Mouse (Mus musculus): ENCODE measurements at regions not wholly inside any gene's neighbourhood (a gene's known extent, or its start where the extent isn't known, plus 50 kb on each side); places are given as distances from the start of the nearest gene placed in this dataset.

DNA sequence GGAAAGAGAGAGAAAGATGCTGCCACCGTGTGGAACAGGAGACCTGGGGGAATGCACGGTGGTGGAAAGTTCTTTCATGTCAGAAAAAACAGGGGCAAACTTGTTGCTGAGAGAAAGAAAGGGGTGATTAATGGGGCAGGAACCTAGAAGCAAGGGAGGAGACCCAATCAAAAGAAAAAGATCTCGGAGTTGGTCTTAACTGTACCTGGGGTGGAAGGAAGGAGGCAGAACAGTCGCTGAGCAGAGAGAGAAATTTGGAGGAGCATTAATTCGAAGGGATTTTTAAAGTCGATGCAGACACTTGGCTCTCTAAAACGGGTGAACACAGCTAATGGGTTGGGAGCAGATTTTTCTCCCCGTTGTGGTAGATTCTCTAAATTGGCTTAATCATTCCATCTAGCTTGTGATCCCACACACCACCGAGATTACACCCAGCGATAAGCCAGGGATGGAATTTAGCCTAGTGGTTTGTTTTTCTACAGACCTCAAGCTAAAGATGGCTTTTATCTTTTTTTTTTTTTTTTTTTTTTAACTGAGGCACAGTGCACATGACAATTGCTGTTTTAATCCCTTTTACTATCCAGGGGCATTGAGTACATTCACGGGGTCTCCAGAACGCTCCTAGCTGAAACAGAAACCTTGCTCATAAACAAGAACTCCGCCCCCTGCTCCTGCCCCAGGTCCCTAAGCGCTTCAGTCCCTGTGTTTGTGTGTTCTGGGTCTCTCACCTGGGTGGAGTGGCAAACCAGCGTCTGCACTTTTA lies 73.1 kb upstream of the Cpm start:
- DNase-seq (ENCODE audit: low spot score): no peak

GRCm38 (mm10) chr10:117555542-117555941 lies 73.8 kb upstream of the Cpm start:
- DNase-seq (ENCODE audit: low spot score): no peak

GRCm38 (mm10) chr10:117555044-117555443 lies 74.3 kb upstream of the Cpm start:
- no peak for DNase-seq (ENCODE audit: low spot score)

GRCm38 (mm10) chr10:117554533-117554932 lies 74.8 kb upstream of the Cpm start:
- no peak for DNase-seq (ENCODE audit: low spot score)

DNA sequence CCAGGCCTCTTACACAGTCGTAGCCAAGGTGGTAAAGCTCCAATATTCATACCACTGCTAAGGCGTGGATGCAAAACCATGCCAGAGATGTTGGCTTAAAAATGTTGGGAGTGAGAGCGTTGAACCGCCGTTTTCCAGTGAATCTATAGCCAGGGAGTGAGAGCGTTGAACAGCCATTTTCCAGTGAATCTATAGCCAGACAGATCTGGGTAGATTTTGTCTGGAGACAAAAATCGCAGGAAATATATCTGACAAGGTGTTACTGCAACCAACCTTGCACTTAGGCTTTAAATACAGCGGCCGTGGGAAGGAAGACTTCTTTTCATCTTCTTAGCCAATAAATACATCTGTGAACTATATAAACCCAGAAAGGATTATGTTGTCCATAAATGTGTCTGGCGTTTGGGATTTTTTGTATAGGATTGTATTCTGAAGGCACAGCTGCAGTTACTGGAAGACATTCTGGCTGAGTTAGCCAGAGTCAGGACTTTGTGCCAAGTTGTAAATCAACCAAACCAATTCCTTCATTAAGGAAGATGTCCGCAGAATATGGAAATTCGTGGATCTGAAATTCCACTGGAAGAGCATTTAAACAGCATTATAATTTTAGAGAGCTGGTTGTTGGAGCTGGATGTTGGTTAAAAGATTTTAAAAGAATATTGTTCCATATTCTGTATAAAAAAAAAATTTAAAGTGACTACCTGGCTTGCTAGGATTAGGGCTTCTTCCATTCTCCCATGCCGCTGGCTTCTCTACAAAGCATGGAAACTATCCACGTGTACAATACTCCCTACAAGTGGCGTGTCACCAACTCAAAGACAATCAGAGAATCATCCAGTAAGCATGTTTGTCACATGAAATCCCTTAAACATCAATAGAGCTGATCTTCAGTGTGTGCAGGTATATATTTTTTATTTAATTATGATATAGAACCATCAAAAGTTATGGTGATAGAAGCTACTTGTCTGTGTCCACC lies 75.8 kb upstream of the Cpm start:
- no peak for DNase-seq (ENCODE audit: low spot score)

- DNase-seq (ENCODE audit: low spot score): no peak
Observed at GRCm38 (mm10) chr10:117552049-117552652, 77.1 kb upstream of the Cpm start.

DNA sequence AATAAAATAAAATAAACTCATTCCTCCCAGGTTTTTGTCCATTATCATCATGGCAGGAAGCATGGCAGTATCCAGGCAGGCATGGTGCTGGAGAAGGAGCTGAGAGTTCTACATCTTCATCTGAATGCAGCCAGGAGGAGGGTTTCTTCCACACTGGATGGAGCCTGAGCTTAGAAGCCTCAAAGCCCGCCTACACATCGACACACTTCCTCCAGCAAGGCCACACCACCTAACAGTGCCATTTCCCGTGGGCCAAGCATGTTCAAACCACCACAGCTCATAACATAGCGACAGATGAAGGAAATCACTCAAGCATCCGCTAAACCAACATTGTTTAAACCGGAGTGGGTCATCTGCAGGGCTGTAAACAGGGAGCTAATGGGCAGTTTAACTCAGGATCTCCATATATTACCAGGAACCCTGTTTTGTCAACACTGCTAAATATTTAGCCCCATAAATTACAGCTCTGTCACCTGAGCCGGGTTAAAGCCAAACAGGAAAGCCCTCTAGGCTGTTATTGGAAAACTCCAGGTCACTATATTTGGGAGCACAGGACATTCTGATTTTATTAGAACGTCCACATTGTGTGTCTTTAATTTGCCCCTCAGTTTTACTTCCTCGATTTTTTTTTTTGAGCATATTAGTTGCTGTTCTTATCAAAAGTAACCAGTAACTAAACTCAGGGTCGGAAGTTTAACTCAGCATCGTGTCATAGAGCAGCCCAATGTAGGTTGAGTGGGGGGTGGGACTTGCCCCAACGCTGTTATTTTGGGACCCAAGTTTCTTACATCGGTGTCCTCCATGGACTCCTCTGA lies 77.9 kb upstream of the Cpm start:
- no peak for DNase-seq (ENCODE audit: low spot score)

DNA sequence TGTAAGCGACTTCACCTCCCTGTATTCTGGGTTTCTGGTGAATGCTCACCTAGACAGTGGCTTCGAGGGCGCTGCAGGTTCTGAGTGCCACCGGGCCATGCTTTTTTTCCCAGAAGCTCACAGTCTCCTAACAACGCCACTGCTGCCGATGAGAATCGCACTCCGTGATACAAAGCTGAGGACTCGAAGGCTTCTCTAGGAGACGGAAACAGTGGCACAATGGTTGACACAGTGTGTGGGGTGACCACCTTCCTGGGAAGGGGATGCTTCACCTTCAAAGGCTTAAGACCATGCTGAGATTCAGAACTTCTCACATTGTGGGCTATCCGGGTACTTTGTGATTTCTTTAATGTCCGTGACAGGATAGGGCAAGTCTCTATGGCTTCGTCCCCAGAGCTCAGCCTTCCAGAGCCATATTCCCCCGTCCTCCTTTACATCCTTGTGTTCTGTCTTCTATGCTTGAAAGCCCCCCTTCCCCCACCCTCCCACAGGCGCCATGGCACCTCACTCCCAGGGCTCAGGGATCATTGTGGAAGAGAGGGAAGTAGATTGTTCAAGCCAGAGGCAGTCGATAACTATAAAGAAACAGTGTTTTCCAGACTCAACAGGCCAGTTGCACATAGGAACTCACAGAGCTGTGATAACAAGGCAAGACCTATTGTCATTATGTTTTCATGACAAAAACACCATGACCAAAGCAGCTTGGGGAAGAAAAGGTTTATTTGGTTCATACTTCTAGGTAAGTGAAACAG lies 79.3 kb upstream of the Cpm start:
- no peak for DNase-seq (ENCODE audit: low spot score)

- no peak for DNase-seq (ENCODE audit: low spot score)
Observed at GRCm38 (mm10) chr10:117549506-117549830, 79.8 kb upstream of the Cpm start.

- no peak for DNase-seq (ENCODE audit: low spot score)
Observed at GRCm38 (mm10) chr10:117548775-117549505, 80.4 kb upstream of the Cpm start.

GRCm38 (mm10) chr10:117548262-117548661 lies 81.0 kb upstream of the Cpm start:
- DNase-seq (ENCODE audit: low spot score): no peak

- no peak for DNase-seq (ENCODE audit: low spot score)
Observed at GRCm38 (mm10) chr10:117547275-117547674, 82.0 kb upstream of the Cpm start.

- no peak for DNase-seq (ENCODE audit: low spot score)
Observed at GRCm38 (mm10) chr10:117545842-117546631, 83.3 kb upstream of the Cpm start.

GRCm38 (mm10) chr10:117544680-117545546 lies 84.4 kb upstream of the Cpm start:
- DNase-seq (ENCODE audit: low spot score): no peak

DNA sequence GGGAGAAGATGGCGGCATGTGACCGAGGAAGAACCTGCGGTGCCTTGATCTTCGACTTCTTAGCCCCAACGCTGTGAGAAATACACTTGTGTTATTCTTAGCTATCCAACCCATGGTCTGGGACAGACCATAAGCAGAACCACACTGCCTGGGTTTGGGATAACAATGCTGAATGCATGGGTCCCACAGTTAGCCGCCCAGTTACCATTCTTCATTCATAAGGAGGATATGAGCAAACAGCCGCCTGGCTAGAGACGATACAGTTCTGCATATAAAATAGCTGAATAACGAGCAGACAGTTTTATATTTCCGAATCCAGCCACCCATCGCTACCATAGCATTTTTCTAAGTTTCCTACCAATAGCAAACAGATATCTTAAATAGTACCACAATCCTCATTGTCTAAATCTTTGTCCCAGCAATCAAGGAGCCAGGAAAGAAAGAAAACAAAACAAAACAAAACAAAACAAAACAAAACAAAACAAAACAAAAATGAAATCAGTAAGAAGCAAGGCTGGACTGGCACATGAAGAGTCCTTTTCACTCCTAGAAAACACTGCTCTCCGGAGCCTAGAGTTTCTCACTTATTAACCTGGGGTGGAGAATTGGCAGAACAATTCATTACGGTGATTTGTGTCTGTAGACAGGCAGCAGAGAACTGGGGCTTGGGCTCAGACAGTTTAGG lies 85.2 kb upstream of the Cpm start:
- DNase-seq (ENCODE audit: low spot score): no peak

DNA sequence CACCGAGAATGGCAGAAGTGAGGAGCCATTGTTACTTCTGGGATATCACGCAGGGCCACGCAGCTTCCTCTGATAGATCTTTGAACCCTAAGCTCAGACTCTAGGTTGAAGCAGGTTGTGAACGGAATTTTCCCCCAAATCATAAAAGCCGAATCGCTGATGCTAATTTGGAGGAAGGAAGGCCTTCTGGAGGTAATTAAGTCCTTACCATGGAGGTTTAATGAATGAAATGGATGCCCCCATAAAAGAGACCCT lies 85.7 kb upstream of the Cpm start:
- no peak for DNase-seq (ENCODE audit: low spot score)

GRCm38 (mm10) chr10:117542886-117543695 lies 86.2 kb upstream of the Cpm start:
- no peak for DNase-seq (ENCODE audit: low spot score)

DNA sequence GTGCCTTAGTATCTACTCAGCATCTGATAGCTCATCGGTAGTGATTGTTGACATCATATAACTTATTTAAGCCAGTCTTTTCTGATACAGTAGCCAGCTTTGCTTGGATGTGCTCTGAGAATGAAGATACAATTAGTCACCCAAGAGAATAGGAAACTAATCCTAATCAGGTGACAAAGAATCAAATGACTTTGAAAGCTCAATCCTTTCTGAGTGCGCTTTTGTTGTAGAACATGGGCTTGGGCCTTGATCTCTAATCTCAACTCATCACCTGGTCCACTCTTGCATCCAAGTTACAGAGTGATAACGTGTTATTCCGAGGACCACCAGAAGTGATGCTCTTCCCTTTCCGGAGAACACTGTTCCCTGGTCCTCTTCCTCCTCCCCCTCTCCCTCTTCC lies 86.9 kb upstream of the Cpm start:
- DNase-seq (ENCODE audit: low spot score): no peak
